Mouse (Mus musculus) intestine, embryonic 15.5 days (tissue): ENCODE measurements around the gene Atp7a. TPM values are rescaled to one million over a fixed set of nuclear protein-coding genes. Genes with fewer than 3 reads are reported as not detected.
A peak's percentile ranks its signal among the peaks of the same experiment; 100 is the strongest.
"Not testable (repeated sequence)": the region's sequence is repeated elsewhere in the genome, so short reads cannot be mapped to it uniquely, and the experiment has no call there.

ENCODE experiments used
- ATAC-seq: fragments of 200-750 bp; cut with Nextera tagmentation; 2 replicates; pipeline ENCODE4 v1.8.0; 2017; ENCODE audit warnings: moderate TSS enrichment, moderate library complexity
- H3K27ac ChIP-seq: fragments of 300-500 bp; sonication (generic); 2 replicates; pipeline ENCODE4 v1.5.1; 2015; ENCODE audit warnings: mild to moderate bottlenecking, inconsistent platforms
- H3K27me3 ChIP-seq: fragments of 300-500 bp; sonication (generic); replicated peaks from 2 replicates; pipeline ENCODE4 v1.6.1; 2015; ENCODE audit warnings: inconsistent platforms
- H3K36me3 ChIP-seq: fragments of 300-500 bp; sonication (generic); 2 replicates; pipeline ENCODE4 v1.6.1; 2015; ENCODE audit warnings: inconsistent platforms
- H3K4me1 ChIP-seq: fragments of 300-500 bp; sonication (generic); replicated peaks from 2 replicates; pipeline ENCODE4 v1.6.1; 2015; ENCODE audit warnings: inconsistent platforms
- H3K4me2 ChIP-seq: fragments of 300-500 bp; sonication (generic); replicated peaks from 2 replicates; pipeline ENCODE4 v1.6.1; 2015; ENCODE audit warnings: mild to moderate bottlenecking, inconsistent platforms
- H3K4me3 ChIP-seq: fragments of 300-500 bp; sonication (generic); replicated peaks from 2 replicates; pipeline ENCODE4 v1.5.1; 2015; ENCODE audit warnings: inconsistent platforms
- H3K9ac ChIP-seq: fragments of 300-500 bp; sonication (generic); 2 replicates; pipeline ENCODE4 v1.6.1; 2015; ENCODE audit warnings: inconsistent platforms
- H3K9me3 ChIP-seq: fragments of 300-500 bp; sonication (generic); 2 replicates; pipeline ENCODE4 v1.6.1; 2016; ENCODE audit warnings: inconsistent platforms
- WGBS: fragments of 180-500 bp; shearing (Covaris S2); methylation state at CpG from one replicate; pipeline ENCODE4 v1.1.7; 2015; 5-methylcytosine and 5-hydroxymethylcytosine counted together
- polyA plus RNA-seq: library from polyadenylated mRNA; unstranded; fragments of >200 nt; fragmentation: Nextera tagmentation; extraction: Ambion mirVana; gene quantifications from 2 replicates; pipeline ENCODE4 v1.2.1, GENCODE M21; 2015

Atp7a gene
- polyA plus RNA-seq, 1 experiment from 2014 or later = 21.2 TPM

DNA sequence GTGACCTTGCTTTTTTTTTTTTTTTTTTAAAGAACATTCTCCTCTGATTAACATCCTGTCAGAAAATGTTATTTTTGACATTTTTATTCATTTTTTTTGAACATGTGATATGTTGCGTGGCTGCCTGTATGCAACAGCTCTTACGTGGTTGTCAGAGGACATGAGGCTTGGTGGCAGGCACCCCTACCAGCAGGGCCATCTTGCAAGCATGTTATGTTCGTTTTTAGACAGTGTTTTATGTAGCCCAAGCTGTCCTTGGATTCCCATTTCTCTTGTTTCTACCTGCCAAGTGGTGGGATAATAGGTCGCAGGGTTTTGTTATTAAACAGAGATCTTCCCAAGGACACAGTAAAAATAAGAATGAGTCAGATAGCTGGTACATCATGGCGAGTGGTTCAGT is 3.1 kb downstream of the Atp7a start:
- Histone ChIP-seq H3K4me3 (no peak overlapping the region), H3K4me1 (no peaks in the 10 kb centered on the region), H3K27ac (no peak overlapping the region), H3K9ac (no peak overlapping the region), H3K27me3 (no peaks in the 10 kb centered on the region), H3K9me3 (no peaks in the 10 kb centered on the region), H3K4me2 (no peak overlapping the region), H3K36me3 (no peaks in the 10 kb centered on the region)
- ATAC-seq = no peak
- WGBS = 60% methylated on average over 5 of the region's 5 CpGs

DNA sequence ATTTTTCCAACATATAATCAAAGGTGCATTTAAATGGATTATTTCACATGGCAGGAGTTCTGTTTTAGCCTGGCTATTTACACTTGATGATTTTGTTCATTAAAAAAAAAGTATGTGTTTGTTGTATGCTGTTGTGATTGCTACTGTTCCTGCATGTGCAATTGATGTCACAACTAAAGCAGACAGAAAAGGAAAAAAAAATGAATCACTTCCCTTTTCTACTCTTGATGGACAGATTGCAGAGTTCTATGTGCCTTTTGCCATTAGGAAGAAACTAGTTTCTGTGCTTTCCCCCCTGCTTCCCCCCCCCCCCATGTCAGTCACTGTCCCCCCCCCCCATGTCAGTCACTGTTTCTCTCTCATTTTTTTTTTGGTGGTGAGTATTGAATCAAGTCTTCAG is 4.0 kb downstream of the Atp7a start:
- H3K27me3 ChIP-seq = no peaks in the 10 kb centered on the region
- no peak overlapping the region for H3K4me2 ChIP-seq
- no peak overlapping the region for H3K4me3 ChIP-seq
- no peak overlapping the region for H3K27ac ChIP-seq
- no peaks in the 10 kb centered on the region for H3K9me3 ChIP-seq
- ATAC-seq = no peak
- H3K9ac ChIP-seq = no peak overlapping the region
- H3K36me3 ChIP-seq = no peaks in the 10 kb centered on the region
- H3K4me1 ChIP-seq = no peaks in the 10 kb centered on the region

DNA sequence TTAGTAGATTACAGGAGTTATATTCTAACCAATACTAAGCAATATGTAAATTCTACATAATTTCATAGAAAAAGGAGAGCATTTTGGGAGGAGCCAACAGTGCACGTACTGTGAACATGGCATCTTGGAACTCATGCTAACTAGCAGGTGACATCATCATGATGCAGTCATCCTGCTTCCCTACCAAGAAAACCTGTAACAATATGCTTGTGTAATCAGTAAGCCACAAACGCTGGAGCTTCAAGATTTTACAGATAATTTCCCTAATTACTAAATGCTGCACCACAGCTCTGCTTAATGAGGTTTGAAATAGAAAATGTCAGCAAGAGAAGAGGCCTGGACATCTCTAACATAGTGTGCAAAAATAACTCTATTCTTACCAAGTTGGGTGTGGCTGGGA is 8.7 kb downstream of the Atp7a start:
- no peak overlapping the region for H3K4me2 ChIP-seq
- 68% methylated on average over 2 of the region's 2 CpGs for WGBS
- no peaks in the 10 kb centered on the region for H3K27me3 ChIP-seq
- no peaks in the 10 kb centered on the region for H3K36me3 ChIP-seq
- no peak overlapping the region for H3K9ac ChIP-seq
- H3K4me1 ChIP-seq = no peaks in the 10 kb centered on the region
- H3K4me3 ChIP-seq = no peak overlapping the region
- ATAC-seq = no peak
- no peaks in the 10 kb centered on the region for H3K9me3 ChIP-seq
- H3K27ac ChIP-seq = no peak overlapping the region

DNA sequence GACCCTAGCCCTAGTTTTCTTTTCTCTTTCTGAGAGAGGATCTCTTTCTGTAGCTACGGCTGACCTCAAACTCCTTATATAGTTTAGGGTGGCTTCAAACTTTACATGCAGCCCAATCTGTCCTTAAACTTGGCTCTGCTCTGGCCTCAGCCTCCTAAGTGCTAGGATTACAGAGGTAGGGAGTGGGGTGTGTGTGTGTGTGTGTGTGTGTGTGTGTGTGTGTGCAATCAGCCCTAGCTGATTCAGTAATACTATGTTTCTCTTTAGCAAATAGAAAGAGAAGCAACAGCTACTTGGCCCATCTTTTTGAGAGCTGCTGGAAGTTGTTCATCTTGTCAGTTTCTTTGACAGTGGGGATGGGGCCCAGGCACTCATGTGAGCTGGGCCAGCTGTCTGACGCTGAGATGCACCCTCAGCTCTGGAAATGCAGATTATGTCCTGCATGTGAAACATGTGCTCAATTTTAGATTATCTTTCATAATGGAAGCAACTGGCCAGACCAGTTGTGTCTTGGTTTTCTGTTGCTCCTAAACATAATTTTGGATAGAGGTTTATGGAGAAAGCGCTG is 10.2 kb downstream of the Atp7a start:
- no peak for ATAC-seq
- H3K36me3 ChIP-seq = no peaks in the 10 kb centered on the region
- H3K27ac ChIP-seq = no peak overlapping the region
- H3K27me3 ChIP-seq = no peaks in the 10 kb centered on the region
- 57% methylated on average over 3 of the region's 3 CpGs for WGBS
- no peaks in the 10 kb centered on the region for H3K4me1 ChIP-seq
- H3K4me3 ChIP-seq = no peak overlapping the region
- H3K9ac ChIP-seq = no peak overlapping the region
- H3K9me3 ChIP-seq = no peaks in the 10 kb centered on the region
- H3K4me2 ChIP-seq = no peak overlapping the region

DNA sequence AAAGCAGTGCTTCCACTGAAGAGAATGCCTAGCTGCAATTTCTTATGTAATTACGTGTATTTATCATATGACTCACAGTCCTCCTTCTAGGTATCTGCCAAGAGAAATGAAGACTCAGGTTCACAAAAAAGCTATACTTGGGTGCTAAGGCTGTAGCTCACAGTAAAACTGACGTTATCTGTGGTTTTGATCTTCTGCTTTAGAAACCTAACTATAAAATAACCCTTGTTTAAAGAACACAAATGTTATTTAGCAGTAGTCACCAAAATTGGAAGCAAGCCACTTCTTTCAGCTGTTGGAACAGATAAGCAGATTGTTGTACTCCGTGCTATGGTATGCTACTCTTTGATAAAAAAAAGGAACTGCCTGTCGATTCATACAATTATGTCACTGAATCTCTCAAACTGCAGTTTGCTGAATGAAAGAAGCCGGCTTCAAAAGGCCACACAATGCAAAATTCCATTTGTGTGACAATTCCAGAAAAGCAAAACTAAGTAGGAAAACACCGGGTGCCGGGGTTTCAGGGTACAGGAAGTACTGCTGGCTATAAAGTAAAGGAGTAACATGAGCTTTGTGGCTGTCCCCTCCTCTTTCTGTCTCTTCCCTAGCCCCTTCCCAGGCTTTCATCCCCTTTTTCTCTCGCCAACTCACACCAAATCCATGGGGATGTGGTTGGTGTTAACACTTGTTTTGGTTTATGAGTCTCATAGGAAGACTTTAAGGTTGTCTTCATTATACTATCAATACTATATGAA is 17.0 kb downstream of the Atp7a start:
- Histone ChIP-seq H3K36me3 (no peaks in the 10 kb centered on the region), H3K4me3 (no peak overlapping the region), H3K9ac (no peak overlapping the region), H3K27me3 (no peaks in the 10 kb centered on the region), H3K4me1 (0 out of 2 replicates have a peak, but pooled peaks cover 4% of the 10 kb centered on the region), H3K4me2 (no peak overlapping the region), H3K27ac (no peak overlapping the region), H3K9me3 (no peaks in the 10 kb centered on the region)
- no peak for ATAC-seq
- 47% methylated on average over 8 of the region's 8 CpGs for WGBS

DNA sequence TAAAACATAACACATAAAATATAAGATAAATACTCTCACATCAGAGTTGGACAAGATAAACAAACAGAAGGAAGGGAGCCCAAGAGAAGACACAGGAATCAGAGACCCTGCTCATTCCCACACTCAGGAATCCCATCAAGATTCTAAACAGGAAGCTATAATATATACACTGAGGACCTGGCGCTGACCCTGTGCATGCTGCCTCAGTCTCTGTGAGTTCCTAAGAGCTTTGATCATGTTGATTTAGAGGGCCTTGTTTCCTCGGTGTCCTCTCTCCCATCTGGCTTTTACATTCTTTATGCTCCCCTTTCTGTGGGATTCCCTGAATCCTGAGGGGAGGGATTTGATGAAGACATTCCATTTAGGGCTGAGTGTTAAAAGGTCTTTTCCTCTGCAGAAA is 18.4 kb downstream of the Atp7a start:
- peak; percentile 85 for ATAC-seq
- no peak overlapping the region for H3K4me2 ChIP-seq

DNA sequence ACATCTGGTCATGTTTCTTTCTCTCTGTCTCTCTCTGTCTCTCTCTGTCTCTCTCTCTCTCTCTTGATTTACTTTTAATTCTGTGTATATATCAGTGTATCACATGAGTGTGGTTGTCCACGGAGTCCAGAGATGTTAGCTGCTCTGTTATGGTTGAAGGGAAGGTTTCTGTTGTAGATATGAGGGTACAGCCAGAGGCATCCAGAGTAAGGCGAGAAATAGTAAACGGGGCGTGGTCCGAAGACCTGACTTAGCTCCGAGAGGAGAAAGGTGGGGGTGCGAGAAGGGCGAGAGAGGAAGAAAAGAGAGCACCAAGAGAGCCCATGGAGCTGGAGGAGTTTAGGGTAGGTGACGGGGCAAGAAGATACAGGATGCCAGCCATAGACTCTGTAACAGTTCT is 18.9 kb downstream of the Atp7a start:
- ATAC-seq = peak; percentile 32; the same call in 1 of the 2 replicates
- Histone ChIP-seq H3K9me3 (no peaks in the 10 kb centered on the region), H3K9ac (no peak overlapping the region), H3K27ac (0 out of 2 replicates have a peak overlapping the region, but pooled peaks have one; percentile 48), H3K4me2 (0 out of 2 replicates have a peak overlapping the region, but pooled peaks have one; percentile 24), H3K4me3 (no peak overlapping the region), H3K4me1 (0 out of 2 replicates have a peak, but pooled peaks cover 4% of the 10 kb centered on the region), H3K27me3 (no peaks in the 10 kb centered on the region), H3K36me3 (no peaks in the 10 kb centered on the region)
- WGBS = 34% methylated on average over 9 of the region's 9 CpGs

More for the DNA sequence above, 18.4 kb downstream of the Atp7a start:
- no peak overlapping the region for H3K9ac ChIP-seq
- H3K27ac ChIP-seq = no peak overlapping the region
- no peaks in the 10 kb centered on the region for H3K27me3 ChIP-seq
- H3K36me3 ChIP-seq = no peaks in the 10 kb centered on the region
- 0 out of 2 replicates have a peak, but pooled peaks cover 4% of the 10 kb centered on the region for H3K4me1 ChIP-seq
- 42% methylated on average over 2 of the region's 2 CpGs for WGBS
- no peaks in the 10 kb centered on the region for H3K9me3 ChIP-seq
- no peak overlapping the region for H3K4me3 ChIP-seq

DNA sequence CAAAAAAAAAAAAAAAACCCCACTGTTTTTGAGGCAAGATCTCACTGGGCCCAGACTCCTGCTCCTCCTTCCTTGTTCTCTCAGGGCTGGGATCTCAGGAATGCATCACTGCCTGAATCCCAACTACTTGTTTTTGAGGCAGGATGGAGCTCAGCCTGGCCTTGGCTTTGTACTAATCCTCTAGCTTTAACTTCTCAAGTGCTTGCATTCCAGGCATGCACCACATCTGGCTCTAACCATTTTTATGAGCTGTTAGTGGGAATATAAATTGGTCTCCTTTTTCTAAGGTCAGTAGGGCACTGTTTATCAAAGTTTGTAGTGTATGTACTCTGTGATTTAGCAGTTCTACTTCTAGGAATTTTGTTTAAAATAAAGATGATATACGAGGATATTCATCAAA is 21.1 kb downstream of the Atp7a start:
- H3K9me3 ChIP-seq = no peaks in the 10 kb centered on the region
- no peaks in the 10 kb centered on the region for H3K36me3 ChIP-seq
- WGBS = 31% methylated on average over 1 of the region's 1 CpGs
- no peak overlapping the region for H3K4me3 ChIP-seq
- H3K27me3 ChIP-seq = no peaks in the 10 kb centered on the region
- no peak overlapping the region for H3K9ac ChIP-seq
- H3K4me2 ChIP-seq = no peak overlapping the region
- no peak for ATAC-seq
- 0 out of 2 replicates have a peak, but pooled peaks cover 4% of the 10 kb centered on the region for H3K4me1 ChIP-seq
- H3K27ac ChIP-seq = no peak overlapping the region

DNA sequence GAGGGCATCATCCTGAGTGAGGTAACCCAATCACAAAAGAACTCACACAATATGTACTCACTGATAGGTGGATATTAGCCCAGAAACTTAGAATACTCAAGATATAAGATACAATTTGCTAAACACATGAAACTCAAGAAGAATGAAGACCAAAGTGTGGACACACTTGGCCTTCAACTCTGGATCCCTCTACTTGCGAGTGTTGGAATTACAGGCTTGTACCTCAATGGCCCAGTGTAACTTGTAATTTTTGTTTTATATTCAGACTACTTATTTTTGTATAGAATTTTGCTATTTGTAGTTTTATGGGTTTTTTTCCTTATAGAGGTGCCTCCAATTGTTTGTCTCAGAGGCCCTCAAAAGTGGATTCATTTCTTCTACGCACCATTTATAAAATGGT is 50.8 kb downstream of the Atp7a start:
- not testable (repeated sequence) for H3K36me3 ChIP-seq, ATAC-seq, H3K4me3 ChIP-seq, H3K27ac ChIP-seq, H3K4me2 ChIP-seq, H3K27me3 ChIP-seq, H3K9me3 ChIP-seq, H3K9ac ChIP-seq, H3K4me1 ChIP-seq
- WGBS = 90% methylated on average over 2 of the region's 2 CpGs

DNA sequence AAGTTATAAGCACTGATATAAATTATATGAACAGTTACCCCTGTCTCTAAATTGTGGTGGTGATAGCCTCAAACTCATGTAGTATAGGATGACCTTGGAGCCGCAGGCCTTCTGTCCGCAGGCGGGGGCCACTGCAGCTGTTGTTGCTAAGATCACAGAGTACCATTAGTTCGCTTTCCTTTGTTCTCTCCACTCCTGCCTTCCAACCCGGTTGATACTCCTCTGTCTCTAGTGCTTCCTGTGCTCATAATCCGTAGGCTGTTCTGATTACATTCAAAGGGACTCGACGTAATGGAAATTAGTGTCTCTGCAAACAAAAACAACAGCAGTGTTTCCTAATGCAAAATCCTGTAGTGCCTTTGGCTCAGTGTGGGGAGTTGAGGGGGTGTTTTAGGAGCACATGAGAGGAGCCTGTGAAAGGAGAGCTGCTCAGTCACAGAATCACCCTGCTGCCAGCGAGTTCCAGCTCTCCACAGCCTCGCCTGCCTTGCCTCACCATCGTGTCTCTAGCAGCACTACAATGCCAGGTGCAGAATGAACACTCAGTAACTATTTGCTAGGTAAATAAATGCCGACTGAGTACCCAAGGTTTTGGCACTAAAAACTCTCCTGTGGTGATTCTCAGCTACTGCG is 53.9 kb downstream of the Atp7a start:
- no peaks in the 10 kb centered on the region for H3K27me3 ChIP-seq
- no peaks in the 10 kb centered on the region for H3K4me1 ChIP-seq
- H3K9ac ChIP-seq = no peak overlapping the region
- H3K4me3 ChIP-seq = no peak overlapping the region
- H3K9me3 ChIP-seq = no peaks in the 10 kb centered on the region
- peak; percentile 54; the same call in 1 of the 2 replicates for ATAC-seq
- 0 out of 2 replicates have a peak overlapping the region, but pooled peaks have one; percentile 13 for H3K27ac ChIP-seq
- H3K4me2 ChIP-seq = no peak overlapping the region
- no peaks in the 10 kb centered on the region for H3K36me3 ChIP-seq
- WGBS = 45% methylated on average over 13 of the region's 13 CpGs

DNA sequence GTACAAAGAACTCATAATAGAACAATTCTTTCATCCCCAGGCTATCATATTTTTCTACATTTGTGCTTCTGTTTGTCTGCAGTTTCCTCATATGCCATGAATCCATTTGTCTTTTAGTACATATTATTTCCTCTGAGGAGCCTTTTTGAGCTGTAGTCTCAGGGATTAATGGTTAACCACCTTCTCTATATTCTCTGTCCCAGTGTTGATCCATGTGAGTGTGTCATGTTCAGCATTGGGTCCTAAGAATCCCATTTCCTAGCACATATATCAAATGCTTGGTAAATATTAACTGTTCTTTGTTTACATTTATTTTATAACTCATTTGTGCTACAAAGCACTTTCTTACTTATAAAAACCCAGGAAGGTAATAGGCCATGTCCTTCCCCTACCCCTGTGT is 55.4 kb downstream of the Atp7a start:
- ATAC-seq = peak; percentile 63
- H3K27me3 ChIP-seq = no peaks in the 10 kb centered on the region
- no peaks in the 10 kb centered on the region for H3K36me3 ChIP-seq
- H3K4me2 ChIP-seq = no peak overlapping the region
- H3K4me3 ChIP-seq = no peak overlapping the region
- no peak overlapping the region for H3K27ac ChIP-seq
- H3K9ac ChIP-seq = no peak overlapping the region
- no peaks in the 10 kb centered on the region for H3K9me3 ChIP-seq
- no peaks in the 10 kb centered on the region for H3K4me1 ChIP-seq

DNA sequence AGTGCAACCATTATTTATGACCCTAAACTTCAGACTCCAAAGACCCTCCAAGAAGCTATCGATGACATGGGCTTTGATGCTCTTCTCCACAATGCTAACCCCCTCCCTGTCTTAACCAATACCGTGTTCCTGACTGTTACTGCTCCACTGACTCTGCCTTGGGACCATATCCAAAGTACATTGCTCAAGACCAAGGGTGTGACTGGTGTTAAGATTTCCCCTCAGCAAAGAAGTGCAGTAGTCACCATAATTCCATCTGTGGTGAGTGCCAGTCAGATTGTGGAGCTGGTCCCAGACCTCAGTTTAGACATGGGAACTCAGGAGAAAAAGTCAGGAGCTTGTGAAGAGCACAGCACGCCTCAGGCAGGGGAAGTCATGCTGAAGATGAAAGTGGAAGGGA is 58.1 kb downstream of the Atp7a start:
- 83% methylated on average over 3 of the region's 3 CpGs for WGBS
- Histone ChIP-seq H3K4me2 (no peak overlapping the region), H3K9ac (no peak overlapping the region), H3K4me3 (no peak overlapping the region), H3K27ac (no peak overlapping the region), H3K36me3 (no peaks in the 10 kb centered on the region), H3K27me3 (no peaks in the 10 kb centered on the region), H3K9me3 (no peaks in the 10 kb centered on the region), H3K4me1 (no peaks in the 10 kb centered on the region)
- peak; percentile 62; the same call in 1 of the 2 replicates for ATAC-seq
